Mouse (Mus musculus) embryo, embryonic 10 days (tissue): ENCODE results near the gene Macf1.
"Not testable (repeated sequence)": the region's sequence is repeated elsewhere in the genome, so short reads cannot be mapped to it uniquely, and the experiment has no call there.

Experiments
- DNase-seq: peaks from one replicate; pipeline ENCODE4 v3.0.0-alpha.2; 2015; ENCODE audit warnings: low spot score

Macf1 gene

DNA sequence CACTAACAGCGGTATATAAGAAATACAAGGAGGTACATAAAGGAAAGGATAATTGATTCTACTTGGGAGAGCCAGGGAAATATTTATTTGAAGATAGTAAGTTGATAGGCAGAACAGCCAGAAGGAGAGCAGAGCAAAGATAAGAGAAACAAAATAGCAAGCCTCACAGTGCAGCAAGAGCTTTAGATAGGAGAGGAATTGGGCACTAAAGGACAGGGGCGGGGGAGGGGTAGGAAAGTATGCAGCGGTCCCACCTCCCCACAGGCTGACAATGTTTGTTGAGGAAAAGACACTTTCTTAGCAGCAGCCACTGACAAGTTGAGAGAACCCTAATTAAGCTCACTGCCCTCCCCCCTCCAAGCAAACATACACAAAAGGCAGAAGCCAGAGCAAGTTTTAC lies 131.5 kb downstream of the Macf1 start:
- peak; percentile 33 for DNase-seq

GRCm38 (mm10) chr4:123548317-123548716 lies 135.8 kb downstream of the Macf1 start:
- no peak for DNase-seq

GRCm38 (mm10) chr4:123543691-123544090 lies 140.5 kb downstream of the Macf1 start:
- peak; percentile 29 for DNase-seq

DNA sequence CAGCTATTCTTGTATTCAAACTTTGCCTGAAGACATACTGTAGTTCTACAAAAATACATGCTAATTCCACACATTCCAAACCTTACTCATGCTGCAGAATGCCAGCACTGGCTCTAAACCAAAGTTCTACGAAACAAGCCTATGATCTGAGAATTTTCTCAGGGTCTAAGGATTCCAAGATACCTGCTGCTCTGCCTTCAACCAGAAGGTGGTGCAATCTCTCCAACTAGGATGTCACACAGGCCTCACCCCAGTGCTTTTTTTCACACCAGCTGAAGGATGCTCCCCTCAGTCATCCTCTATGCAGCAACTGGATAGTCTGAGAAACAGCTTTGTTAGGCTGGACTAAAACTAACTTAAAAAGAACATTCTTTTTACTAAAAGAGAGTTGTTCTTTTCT lies 148.9 kb downstream of the Macf1 start:
- DNase-seq, result peak; percentile 81

GRCm38 (mm10) chr4:123532001-123532400 lies 152.2 kb downstream of the Macf1 start:
- no peak for DNase-seq

- no peak for DNase-seq
Observed at GRCm38 (mm10) chr4:123530976-123531375, 153.2 kb downstream of the Macf1 start.

DNA sequence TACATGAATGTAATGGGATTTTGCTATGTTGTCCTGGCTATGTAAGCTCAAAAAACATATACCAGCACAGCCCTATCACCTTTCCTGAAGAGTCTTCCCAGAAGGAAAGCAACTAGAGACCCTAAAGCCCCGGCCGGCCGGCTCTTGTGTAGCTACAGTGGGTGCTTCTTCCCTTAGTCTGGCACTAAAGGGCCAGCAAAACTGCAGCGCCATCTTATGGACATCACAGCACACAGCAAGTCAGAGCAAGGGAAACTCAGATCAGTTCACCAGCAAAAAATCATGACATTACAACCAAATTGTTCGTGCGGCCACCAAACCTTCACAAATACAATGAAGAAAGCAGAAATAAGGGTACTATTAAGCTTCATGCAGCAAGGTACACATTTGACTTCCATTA lies 154.9 kb downstream of the Macf1 start:
- peak; percentile 72 for DNase-seq

DNA sequence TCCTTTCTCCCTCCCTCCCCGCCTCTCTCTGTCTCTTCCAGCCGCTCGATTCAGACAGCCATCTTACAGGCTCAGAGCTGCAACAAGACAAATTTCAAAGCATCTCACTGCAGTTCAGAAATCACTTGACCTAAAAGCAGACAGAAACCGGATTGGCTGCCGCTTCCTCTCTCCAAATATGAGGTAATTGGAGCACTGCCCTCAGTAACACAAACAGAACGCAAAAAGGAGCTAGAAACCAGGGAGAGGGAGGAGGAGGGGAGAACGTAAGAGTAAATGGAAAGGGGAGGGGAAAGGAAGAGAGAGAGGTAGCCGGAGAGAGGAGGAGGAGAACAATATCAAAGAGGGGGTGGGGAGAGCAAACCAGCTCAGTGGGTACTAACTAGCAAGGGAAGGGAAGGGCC lies 156.6 kb downstream of the Macf1 start:
- DNase-seq, result peak; percentile 53

- no peak for DNase-seq
Observed at GRCm38 (mm10) chr4:123526779-123527280, 157.3 kb downstream of the Macf1 start.

- DNase-seq, result no peak
Observed at GRCm38 (mm10) chr4:123524746-123525145, 159.4 kb downstream of the Macf1 start.

DNA sequence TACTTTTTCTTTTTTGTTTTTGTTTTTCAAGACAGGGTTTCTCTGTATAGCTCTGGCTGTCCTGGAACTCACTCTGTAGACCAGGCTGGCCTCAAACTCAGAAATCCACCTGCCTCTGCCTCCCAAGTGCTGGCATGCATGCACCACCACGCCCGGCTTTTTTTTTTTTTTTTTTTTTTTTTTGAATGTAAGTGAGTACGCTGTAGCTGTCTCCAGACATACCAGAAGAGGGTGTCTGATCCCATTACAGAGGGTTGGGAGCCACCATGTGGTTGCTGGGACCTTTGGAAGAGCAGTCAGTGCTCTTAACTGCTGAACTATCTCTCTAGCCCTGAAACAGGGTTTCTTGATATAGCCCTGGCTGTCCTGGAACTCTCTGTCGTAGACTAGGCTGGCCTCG lies 164.0 kb downstream of the Macf1 start:
- not testable (repeated sequence) for DNase-seq

DNA sequence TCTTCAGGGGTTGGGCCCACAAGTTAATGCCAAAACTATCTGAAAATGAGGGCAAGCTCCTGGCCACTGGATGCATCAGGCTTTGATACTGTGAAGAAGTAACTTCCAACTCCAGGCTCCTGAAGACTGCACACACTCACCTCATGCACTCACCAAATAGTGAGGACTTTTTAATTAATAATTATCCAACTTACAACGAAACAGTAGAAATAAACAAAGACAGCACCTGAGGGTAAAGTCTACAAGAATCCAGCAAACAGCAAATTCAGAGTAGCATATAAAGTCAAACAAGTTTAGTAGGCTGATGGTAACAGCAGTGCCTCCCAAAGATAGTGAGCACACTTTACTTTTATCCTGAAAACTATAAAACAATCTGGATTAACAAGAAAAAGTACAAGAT lies 168.5 kb downstream of the Macf1 start:
- DNase-seq, result no peak

- no peak for DNase-seq
Observed at GRCm38 (mm10) chr4:123510201-123510600, 174.0 kb downstream of the Macf1 start.

DNA sequence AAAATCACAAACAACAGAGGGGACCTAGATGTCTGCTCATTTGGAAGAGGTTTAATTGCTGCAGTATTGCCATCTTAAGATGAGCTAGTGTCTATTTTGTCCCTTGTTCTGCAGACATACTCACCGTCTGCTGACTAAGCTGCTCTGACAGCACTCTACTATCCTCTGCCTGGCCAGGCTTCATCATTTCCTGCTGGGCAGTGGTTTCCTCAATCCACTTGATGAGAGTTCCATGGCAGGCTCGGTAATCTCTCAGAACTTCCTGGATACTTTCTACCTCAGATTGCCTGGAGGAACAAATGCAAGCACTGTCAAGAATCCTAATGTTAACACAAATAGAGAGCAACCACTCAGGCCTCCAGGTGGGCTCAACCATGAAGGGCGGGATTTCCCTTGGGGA lies 195.1 kb downstream of the Macf1 start:
- no peak for DNase-seq

DNA sequence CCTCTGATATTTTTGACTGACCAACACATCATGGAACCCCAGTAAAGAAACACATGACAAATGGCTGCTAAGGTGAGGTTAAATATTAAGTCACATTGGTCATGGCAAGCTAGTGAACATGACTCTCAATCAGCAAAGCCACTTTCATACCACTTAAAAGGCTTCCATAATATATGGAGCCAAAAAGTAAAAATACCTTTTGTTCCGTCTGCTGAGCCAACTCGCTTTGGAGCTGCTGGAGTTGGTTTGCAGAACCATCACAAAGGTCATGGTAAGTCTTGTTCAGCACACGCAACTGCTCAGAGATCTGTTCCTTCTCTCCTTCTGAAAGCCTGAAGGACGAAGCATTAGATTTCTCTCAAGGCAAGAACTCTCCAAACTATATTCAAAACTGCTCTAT lies 204.2 kb downstream of the Macf1 start:
- DNase-seq, result no peak

GRCm38 (mm10) chr4:123478655-123479433 lies 205.3 kb downstream of the Macf1 start:
- no peak for DNase-seq

DNA sequence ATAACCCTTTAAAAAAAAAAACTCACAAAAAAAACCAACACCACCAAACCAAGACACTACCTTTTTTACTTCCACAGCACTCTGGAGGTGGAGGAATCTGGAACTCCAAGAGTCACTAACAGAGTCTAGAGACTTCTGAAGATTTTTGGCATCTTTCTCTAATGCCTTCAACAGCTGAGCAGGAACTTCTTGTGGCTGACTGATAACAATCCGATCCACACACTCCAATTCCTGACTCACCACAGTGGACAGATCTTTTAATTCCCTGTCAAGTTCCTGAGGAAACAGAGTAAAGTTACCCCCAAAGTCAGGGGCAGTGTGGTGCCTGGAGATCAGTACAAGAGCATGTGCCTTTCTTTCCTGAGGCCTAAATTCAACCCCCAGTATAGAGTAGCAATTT lies 218.4 kb downstream of the Macf1 start:
- no peak for DNase-seq

GRCm38 (mm10) chr4:123460595-123461272 lies 223.4 kb downstream of the Macf1 start:
- no peak for DNase-seq

DNA sequence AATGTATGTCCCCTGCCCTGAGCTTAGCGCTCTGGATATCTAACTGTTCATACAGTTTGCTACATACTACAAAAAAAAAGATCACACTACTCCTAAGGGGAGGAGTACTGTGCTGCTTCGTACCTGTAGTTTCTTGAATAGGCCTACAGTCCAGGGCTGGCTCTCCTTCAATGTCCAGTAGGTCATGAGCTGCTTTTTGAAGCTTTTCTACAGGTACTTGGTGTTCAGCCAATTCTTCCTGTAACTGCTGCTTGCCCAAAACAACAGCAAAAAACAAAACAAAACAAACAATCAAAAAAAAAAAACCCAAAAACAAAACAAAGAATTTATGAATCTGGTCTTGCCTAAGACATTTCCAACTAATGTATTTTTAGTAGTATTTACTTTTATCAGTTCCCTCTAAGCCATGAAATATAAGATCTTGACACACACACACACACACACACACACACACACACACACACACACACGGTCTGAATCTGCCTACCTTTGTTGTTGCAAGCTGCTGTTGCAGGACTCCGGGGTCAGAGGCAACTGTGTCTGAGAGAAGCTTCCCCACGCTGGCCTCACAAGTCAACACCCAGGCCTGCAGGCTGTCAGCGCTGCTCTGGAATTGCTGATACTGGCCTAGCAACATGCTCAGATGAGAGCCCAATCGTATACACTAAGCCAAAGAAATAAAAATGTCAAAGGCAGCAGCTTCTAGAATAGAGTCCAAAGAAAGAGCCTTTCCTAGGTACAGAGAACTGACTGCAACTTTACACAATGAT lies 229.1 kb downstream of the Macf1 start:
- DNase-seq, result no peak

DNA sequence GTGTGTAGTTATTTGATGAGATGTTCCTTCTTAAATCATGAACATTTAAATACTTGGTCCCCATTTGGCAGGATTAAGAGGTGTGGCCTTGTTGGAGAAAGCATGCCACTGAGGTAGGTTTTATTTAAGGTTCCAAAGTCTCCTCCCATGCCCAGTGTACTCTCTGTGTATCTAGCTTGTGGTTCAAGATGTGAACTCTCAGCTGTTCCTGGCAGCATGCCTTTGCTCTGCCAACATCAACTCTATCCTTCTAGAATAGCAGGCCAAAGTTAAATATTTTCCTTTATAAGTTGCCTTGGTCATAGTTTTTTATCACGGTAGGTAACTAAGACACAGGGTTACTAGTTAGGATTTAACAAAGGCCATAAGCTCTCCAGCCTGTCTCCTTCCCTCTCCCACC lies 230.4 kb downstream of the Macf1 start:
- no peak for DNase-seq

GRCm38 (mm10) chr4:123451991-123452390 lies 232.2 kb downstream of the Macf1 start:
- no peak for DNase-seq

- no peak for DNase-seq
Observed at GRCm38 (mm10) chr4:123449304-123449703, 234.9 kb downstream of the Macf1 start.

DNA sequence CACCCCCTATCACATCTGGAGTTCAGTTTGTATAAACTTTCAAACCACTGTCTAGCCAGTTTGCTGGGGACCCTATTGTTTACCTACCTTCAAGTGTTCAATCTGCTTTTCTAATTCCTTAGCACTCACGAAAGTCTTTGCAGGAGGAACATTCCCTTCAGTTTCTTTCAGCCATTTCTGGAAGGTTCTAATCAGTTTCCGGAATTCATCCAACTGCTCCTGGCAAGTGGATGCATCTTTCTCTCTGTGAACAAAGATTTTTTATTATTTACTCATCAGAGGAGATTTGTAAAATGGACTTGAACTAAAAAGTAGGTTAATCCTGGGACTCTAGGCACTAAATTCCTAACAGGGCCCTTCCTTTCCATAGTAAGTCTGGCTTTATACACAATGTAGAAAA lies 236.1 kb downstream of the Macf1 start:
- DNase-seq, result no peak
